Mouse (Mus musculus): ENCODE data around the gene Angpt4. TPM values are rescaled to one million over a fixed set of nuclear protein-coding genes. Genes with fewer than 3 reads are reported as not detected.

Angpt4 gene
- polyA plus RNA-seq (2016; fragmentation: Nextera tagmentation; extraction: Ambion mirVana) = 0.11 and 0.26 TPM in 2 replicates

- H3K4me3 ChIP-seq (replicated peaks) = no peak within 1 kb of the TSS
- no peak within 1 kb of the TSS for H3K4me2 ChIP-seq
- ATAC-seq (ENCODE audit: insufficient number of reproducible peaks, insufficient read depth, low FRiP score, low TSS enrichment, low read depth) = peak; percentile 30; the same call in 1 of the 2 replicates
- peak within 1 kb of the TSS; percentile 66; the same call in 1 of the 2 replicates for H3K27ac ChIP-seq
- H3K27me3 ChIP-seq = no peaks in the 10 kb centered on the region
- WGBS = 63% methylated on average over 13 of the region's 13 CpGs
- peak within 1 kb of the TSS; percentile 18; the same call in 1 of the 2 replicates for H3K9ac ChIP-seq (replicated peaks)
- H3K4me1 ChIP-seq (replicated peaks) = peaks cover 24% of the 10 kb centered on the region
- no peaks in the 10 kb centered on the region for H3K36me3 ChIP-seq
- no peaks in the 10 kb centered on the region for H3K9me3 ChIP-seq
These were observed at the start of gene Angpt4 for GRCm38 (mm10) chr2:151910919-151911500. Gene Angpt4, plus strand, starts transcription at chr2:151911210.

- no peak overlapping the region for H3K4me2 ChIP-seq
- WGBS = 51% methylated on average over 5 of the region's 5 CpGs
These were observed 48.7 kb upstream of the Angpt4 start for GRCm38 (mm10) chr2:151862257-151862810.

GRCm38 (mm10) chr2:151864941-151865340, 46.1 kb upstream of the Angpt4 start:
- Histone ChIP-seq H3K36me3 (no peaks in the 10 kb centered on the region), H3K4me3 (replicated peaks) (no peak overlapping the region), H3K4me1 (replicated peaks) (no peaks in the 10 kb centered on the region), H3K27me3 (no peaks in the 10 kb centered on the region), H3K9me3 (no peaks in the 10 kb centered on the region), H3K4me2 (no peak overlapping the region), H3K9ac (replicated peaks) (no peak overlapping the region), H3K27ac (no peak overlapping the region)
- no peak for ATAC-seq (ENCODE audit: insufficient number of reproducible peaks, insufficient read depth, low FRiP score, low TSS enrichment, low read depth)
- WGBS = 88% methylated on average over 6 of the region's 6 CpGs

More at GRCm38 (mm10) chr2:151862257-151862810, 48.7 kb upstream of the Angpt4 start:
- Histone ChIP-seq H3K27me3 (no peaks in the 10 kb centered on the region), H3K9ac (replicated peaks) (no peak overlapping the region), H3K36me3 (no peaks in the 10 kb centered on the region), H3K27ac (no peak overlapping the region), H3K4me3 (replicated peaks) (no peak overlapping the region), H3K9me3 (no peaks in the 10 kb centered on the region), H3K4me1 (replicated peaks) (no peaks in the 10 kb centered on the region)
- ATAC-seq (ENCODE audit: insufficient number of reproducible peaks, insufficient read depth, low FRiP score, low TSS enrichment, low read depth) = no peak

- 0 out of 2 replicates have a peak, but pooled peaks have one; percentile 52 for ATAC-seq (ENCODE audit: insufficient number of reproducible peaks, insufficient read depth, low FRiP score, low TSS enrichment, low read depth)
- 34% methylated on average over 4 of the region's 4 CpGs for WGBS
- H3K4me1 ChIP-seq (replicated peaks) = no peaks in the 10 kb centered on the region
- no peaks in the 10 kb centered on the region for H3K27me3 ChIP-seq
- H3K9ac ChIP-seq (replicated peaks) = no peak overlapping the region
- H3K36me3 ChIP-seq = no peaks in the 10 kb centered on the region
- H3K27ac ChIP-seq = no peak overlapping the region
- H3K4me3 ChIP-seq (replicated peaks) = no peak overlapping the region
- no peaks in the 10 kb centered on the region for H3K9me3 ChIP-seq
- H3K4me2 ChIP-seq = no peak overlapping the region
These were observed 44.5 kb upstream of the Angpt4 start for GRCm38 (mm10) chr2:151866487-151866886.

GRCm38 (mm10) chr2:151868196-151868595, 42.8 kb upstream of the Angpt4 start:
- WGBS = 86% methylated on average over 8 of the region's 8 CpGs
- no peak overlapping the region for H3K9ac ChIP-seq (replicated peaks)
- H3K9me3 ChIP-seq = no peaks in the 10 kb centered on the region
- no peaks in the 10 kb centered on the region for H3K4me1 ChIP-seq (replicated peaks)
- no peak overlapping the region for H3K4me3 ChIP-seq (replicated peaks)
- H3K27me3 ChIP-seq = no peaks in the 10 kb centered on the region
- H3K4me2 ChIP-seq = no peak overlapping the region
- no peak overlapping the region for H3K27ac ChIP-seq
- no peak for ATAC-seq (ENCODE audit: insufficient number of reproducible peaks, insufficient read depth, low FRiP score, low TSS enrichment, low read depth)
- no peaks in the 10 kb centered on the region for H3K36me3 ChIP-seq

GRCm38 (mm10) chr2:151874551-151874950, 36.5 kb upstream of the Angpt4 start:
- no peak overlapping the region for H3K9ac ChIP-seq (replicated peaks)
- H3K27ac ChIP-seq = no peak overlapping the region

GRCm38 (mm10) chr2:151876012-151876485, 35.0 kb upstream of the Angpt4 start:
- ATAC-seq (ENCODE audit: insufficient number of reproducible peaks, insufficient read depth, low FRiP score, low TSS enrichment, low read depth) = peak; percentile 60; the same call in 1 of the 2 replicates
- Histone ChIP-seq H3K4me1 (replicated peaks) (no peaks in the 10 kb centered on the region), H3K4me3 (replicated peaks) (no peak overlapping the region), H3K9me3 (no peaks in the 10 kb centered on the region), H3K9ac (replicated peaks) (no peak overlapping the region), H3K27me3 (no peaks in the 10 kb centered on the region), H3K36me3 (no peaks in the 10 kb centered on the region), H3K27ac (no peak overlapping the region), H3K4me2 (no peak overlapping the region)
- 13% methylated on average over 8 of the region's 8 CpGs for WGBS

More at GRCm38 (mm10) chr2:151874551-151874950, 36.5 kb upstream of the Angpt4 start:
- Histone ChIP-seq H3K9me3 (no peaks in the 10 kb centered on the region), H3K4me2 (no peak overlapping the region), H3K27me3 (no peaks in the 10 kb centered on the region), H3K4me3 (replicated peaks) (no peak overlapping the region), H3K36me3 (no peaks in the 10 kb centered on the region), H3K4me1 (replicated peaks) (no peaks in the 10 kb centered on the region)
- ATAC-seq (ENCODE audit: insufficient number of reproducible peaks, insufficient read depth, low FRiP score, low TSS enrichment, low read depth) = no peak

GRCm38 (mm10) chr2:151878645-151879044, 32.4 kb upstream of the Angpt4 start:
- H3K4me3 ChIP-seq (replicated peaks) = no peak overlapping the region
- no peak overlapping the region for H3K27ac ChIP-seq
- no peaks in the 10 kb centered on the region for H3K4me1 ChIP-seq (replicated peaks)
- no peak overlapping the region for H3K9ac ChIP-seq (replicated peaks)
- no peak overlapping the region for H3K4me2 ChIP-seq
- H3K36me3 ChIP-seq = no peaks in the 10 kb centered on the region
- no peaks in the 10 kb centered on the region for H3K9me3 ChIP-seq
- WGBS = 74% methylated on average over 3 of the region's 3 CpGs
- ATAC-seq (ENCODE audit: insufficient number of reproducible peaks, insufficient read depth, low FRiP score, low TSS enrichment, low read depth) = no peak
- H3K27me3 ChIP-seq = no peaks in the 10 kb centered on the region

- Histone ChIP-seq H3K27me3 (no peaks in the 10 kb centered on the region), H3K4me1 (replicated peaks) (no peaks in the 10 kb centered on the region), H3K9ac (replicated peaks) (no peak overlapping the region), H3K36me3 (no peaks in the 10 kb centered on the region), H3K4me2 (no peak overlapping the region), H3K4me3 (replicated peaks) (no peak overlapping the region), H3K9me3 (no peaks in the 10 kb centered on the region), H3K27ac (no peak overlapping the region)
- no peak for ATAC-seq (ENCODE audit: insufficient number of reproducible peaks, insufficient read depth, low FRiP score, low TSS enrichment, low read depth)
- 50% methylated on average over 2 of the region's 2 CpGs for WGBS
These were observed 31.2 kb upstream of the Angpt4 start for GRCm38 (mm10) chr2:151879760-151880159.

- no peak overlapping the region for H3K9ac ChIP-seq (replicated peaks)
- H3K9me3 ChIP-seq = no peaks in the 10 kb centered on the region
- 59% methylated on average over 6 of the region's 6 CpGs for WGBS
- H3K4me1 ChIP-seq (replicated peaks) = peaks cover 25% of the 10 kb centered on the region
- no peak overlapping the region for H3K27ac ChIP-seq
- no peaks in the 10 kb centered on the region for H3K27me3 ChIP-seq
- H3K4me3 ChIP-seq (replicated peaks) = no peak overlapping the region
- no peak for ATAC-seq (ENCODE audit: insufficient number of reproducible peaks, insufficient read depth, low FRiP score, low TSS enrichment, low read depth)
- H3K36me3 ChIP-seq = no peaks in the 10 kb centered on the region
- no peak overlapping the region for H3K4me2 ChIP-seq
These were observed 20.0 kb upstream of the Angpt4 start for GRCm38 (mm10) chr2:151891031-151891430.

- Histone ChIP-seq H3K4me3 (replicated peaks) (no peak overlapping the region), H3K9ac (replicated peaks) (no peak overlapping the region), H3K4me1 (replicated peaks) (peaks cover 25% of the 10 kb centered on the region), H3K27me3 (no peaks in the 10 kb centered on the region), H3K36me3 (no peaks in the 10 kb centered on the region), H3K27ac (peak overlapping the region; percentile 3; the same call in 1 of the 2 replicates), H3K9me3 (no peaks in the 10 kb centered on the region), H3K4me2 (no peak overlapping the region)
- 49% methylated on average over 15 of the region's 15 CpGs for WGBS
- ATAC-seq (ENCODE audit: insufficient number of reproducible peaks, insufficient read depth, low FRiP score, low TSS enrichment, low read depth) = no peak
These were observed 17.8 kb upstream of the Angpt4 start for GRCm38 (mm10) chr2:151893122-151893774.
